Mouse (Mus musculus): ENCODE data around the gene Mta2. TPM values are rescaled to one million over a fixed set of nuclear protein-coding genes. Genes with fewer than 3 reads are reported as not detected.

Mta2 gene
- polyA plus RNA-seq, 1 experiment from 2014 or later, result 130 TPM

- Histone ChIP-seq H3K4me1 (ENCODE audit: control insufficient read depth, insufficient read depth, low read length) (0 out of 2 replicates have a peak, but pooled peaks cover 4% of the 10 kb centered on the region), H3K4me3 (ENCODE audit: low read length) (no peak overlapping the region), H3K27ac (ENCODE audit: low read length) (no peak overlapping the region), H3K9ac (ENCODE audit: low read depth, low read length) (no peak overlapping the region), H3K36me3 (ENCODE audit: control insufficient read depth, insufficient read depth, low read length) (peaks cover 39% of the 10 kb centered on the region), H3K9me3 (ENCODE audit: control insufficient read depth, low read length) (no peaks in the 10 kb centered on the region), H3K4me2 (ENCODE audit: low read depth, low read length) (no peak overlapping the region), H3K27me3 (replicated peaks; ENCODE audit: control insufficient read depth, insufficient read depth, low read length) (no peaks in the 10 kb centered on the region)
- ATAC-seq, result no peak
- WGBS, result 82% methylated on average over 1 of the region's 1 CpGs
Observed at GRCm38 (mm10) chr19:8974638-8975037, 33.0 kb downstream of the Mta2 start.

GRCm38 (mm10) chr19:8975491-8975890 lies 33.8 kb downstream of the Mta2 start:
- H3K36me3 ChIP-seq (ENCODE audit: control insufficient read depth, insufficient read depth, low read length), result peaks cover 33% of the 10 kb centered on the region
- no peaks in the 10 kb centered on the region for H3K9me3 ChIP-seq (ENCODE audit: control insufficient read depth, low read length)
- no peak overlapping the region for H3K4me3 ChIP-seq (ENCODE audit: low read length)
- no peak overlapping the region for H3K9ac ChIP-seq (ENCODE audit: low read depth, low read length)
- 91% methylated on average over 2 of the region's 2 CpGs for WGBS
- no peaks in the 10 kb centered on the region for H3K27me3 ChIP-seq (replicated peaks; ENCODE audit: control insufficient read depth, insufficient read depth, low read length)
- no peak overlapping the region for H3K4me2 ChIP-seq (ENCODE audit: low read depth, low read length)
- H3K4me1 ChIP-seq (ENCODE audit: control insufficient read depth, insufficient read depth, low read length), result 0 out of 2 replicates have a peak, but pooled peaks cover 6% of the 10 kb centered on the region
- no peak for ATAC-seq
- H3K27ac ChIP-seq (ENCODE audit: low read length), result no peak overlapping the region

GRCm38 (mm10) chr19:8976535-8976934 lies 34.9 kb downstream of the Mta2 start:
- WGBS, result 50% methylated on average over 3 of the region's 3 CpGs
- Histone ChIP-seq H3K4me1 (ENCODE audit: control insufficient read depth, insufficient read depth, low read length) (peaks cover 8% of the 10 kb centered on the region), H3K27me3 (replicated peaks; ENCODE audit: control insufficient read depth, insufficient read depth, low read length) (no peaks in the 10 kb centered on the region), H3K9me3 (ENCODE audit: control insufficient read depth, low read length) (no peaks in the 10 kb centered on the region), H3K4me2 (ENCODE audit: low read depth, low read length) (no peak overlapping the region), H3K36me3 (ENCODE audit: control insufficient read depth, insufficient read depth, low read length) (peaks cover 23% of the 10 kb centered on the region), H3K4me3 (ENCODE audit: low read length) (no peak overlapping the region), H3K9ac (ENCODE audit: low read depth, low read length) (no peak overlapping the region), H3K27ac (ENCODE audit: low read length) (no peak overlapping the region)
- ATAC-seq, result peak; percentile 65

GRCm38 (mm10) chr19:8980771-8981170 lies 39.1 kb downstream of the Mta2 start:
- H3K27ac ChIP-seq (ENCODE audit: low read length), result no peak overlapping the region
- peaks cover 11% of the 10 kb centered on the region for H3K36me3 ChIP-seq (ENCODE audit: control insufficient read depth, insufficient read depth, low read length)
- peaks cover 40% of the 10 kb centered on the region for H3K4me1 ChIP-seq (ENCODE audit: control insufficient read depth, insufficient read depth, low read length)
- H3K9ac ChIP-seq (ENCODE audit: low read depth, low read length), result 0 out of 2 replicates have a peak overlapping the region, but pooled peaks have one; percentile 10
- no peak for ATAC-seq
- H3K4me2 ChIP-seq (ENCODE audit: low read depth, low read length), result no peak overlapping the region
- H3K9me3 ChIP-seq (ENCODE audit: control insufficient read depth, low read length), result no peaks in the 10 kb centered on the region
- no peaks in the 10 kb centered on the region for H3K27me3 ChIP-seq (replicated peaks; ENCODE audit: control insufficient read depth, insufficient read depth, low read length)
- H3K4me3 ChIP-seq (ENCODE audit: low read length), result no peak overlapping the region
- WGBS, result 52% methylated on average over 5 of the region's 5 CpGs

- Histone ChIP-seq H3K27ac (ENCODE audit: low read length) (no peak overlapping the region), H3K4me3 (ENCODE audit: low read length) (no peak overlapping the region), H3K36me3 (ENCODE audit: control insufficient read depth, insufficient read depth, low read length) (peaks cover 11% of the 10 kb centered on the region), H3K9ac (ENCODE audit: low read depth, low read length) (no peak overlapping the region), H3K4me2 (ENCODE audit: low read depth, low read length) (no peak overlapping the region), H3K27me3 (replicated peaks; ENCODE audit: control insufficient read depth, insufficient read depth, low read length) (no peaks in the 10 kb centered on the region), H3K9me3 (ENCODE audit: control insufficient read depth, low read length) (no peaks in the 10 kb centered on the region), H3K4me1 (ENCODE audit: control insufficient read depth, insufficient read depth, low read length) (peaks cover 36% of the 10 kb centered on the region)
- no peak for ATAC-seq
- WGBS, result 65% methylated on average over 2 of the region's 2 CpGs
Observed at GRCm38 (mm10) chr19:8981450-8982168, 39.9 kb downstream of the Mta2 start.

DNA sequence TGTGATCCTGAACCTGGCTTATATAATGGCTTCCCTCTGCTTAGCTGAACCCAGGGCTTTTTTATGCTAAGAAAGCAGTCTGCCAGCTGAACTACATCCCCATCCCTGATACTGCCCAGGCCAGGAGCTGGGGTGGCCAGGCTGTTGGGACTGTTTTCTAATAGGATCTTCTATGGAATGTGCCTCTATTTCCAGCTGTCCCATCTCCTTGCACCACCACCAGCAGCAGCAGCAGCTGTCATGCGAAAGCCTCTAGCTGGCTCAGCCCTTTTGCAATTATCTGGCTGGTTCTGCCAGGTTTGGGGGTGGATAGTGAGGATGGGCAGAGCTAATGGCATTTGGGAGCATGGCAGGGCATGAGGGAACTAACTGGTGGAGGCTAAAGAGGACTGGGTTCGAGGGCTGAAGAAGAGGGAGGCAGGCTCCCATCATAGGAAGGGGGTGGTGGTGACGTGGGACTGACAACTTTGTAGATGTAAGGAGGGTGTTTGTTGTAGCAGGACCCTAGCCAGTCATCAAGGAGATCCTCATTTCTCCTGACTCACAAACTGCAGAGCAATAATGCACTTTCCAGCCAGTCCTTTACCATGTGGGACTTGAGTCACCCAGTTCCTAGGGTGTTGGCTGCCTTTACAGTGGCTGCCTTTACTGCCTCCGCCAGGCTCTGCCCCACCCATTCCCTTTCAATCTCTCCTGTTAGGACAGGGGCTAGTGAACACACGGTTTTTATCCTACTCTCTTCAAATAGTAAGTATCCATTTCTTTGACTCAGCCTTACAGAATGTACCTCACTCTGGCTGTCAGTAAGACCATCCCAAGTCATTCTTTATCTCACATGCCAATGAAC lies 40.9 kb downstream of the Mta2 start:
- no peak overlapping the region for H3K4me3 ChIP-seq (ENCODE audit: low read length)
- peak overlapping the region; percentile 24 for H3K4me2 ChIP-seq (ENCODE audit: low read depth, low read length)
- peak overlapping the region; percentile 80 for H3K27ac ChIP-seq (ENCODE audit: low read length)
- H3K9me3 ChIP-seq (ENCODE audit: control insufficient read depth, low read length), result no peaks in the 10 kb centered on the region
- WGBS, result 48% methylated on average over 5 of the region's 5 CpGs
- H3K27me3 ChIP-seq (replicated peaks; ENCODE audit: control insufficient read depth, insufficient read depth, low read length), result no peaks in the 10 kb centered on the region
- H3K4me1 ChIP-seq (ENCODE audit: control insufficient read depth, insufficient read depth, low read length), result peaks cover 36% of the 10 kb centered on the region
- H3K9ac ChIP-seq (ENCODE audit: low read depth, low read length), result 0 out of 2 replicates have a peak overlapping the region, but pooled peaks have one; percentile 27
- peaks cover 11% of the 10 kb centered on the region for H3K36me3 ChIP-seq (ENCODE audit: control insufficient read depth, insufficient read depth, low read length)
- ATAC-seq, result peak; percentile 82

GRCm38 (mm10) chr19:8983150-8983650 lies 41.5 kb downstream of the Mta2 start:
- Histone ChIP-seq H3K9me3 (ENCODE audit: control insufficient read depth, low read length) (no peaks in the 10 kb centered on the region), H3K4me2 (ENCODE audit: low read depth, low read length) (peak overlapping the region; percentile 14; the same call in 1 of the 2 replicates), H3K9ac (ENCODE audit: low read depth, low read length) (peak overlapping the region; percentile 3; the same call in 1 of the 2 replicates), H3K4me3 (ENCODE audit: low read length) (no peak overlapping the region), H3K36me3 (ENCODE audit: control insufficient read depth, insufficient read depth, low read length) (peaks cover 11% of the 10 kb centered on the region), H3K27ac (ENCODE audit: low read length) (peak overlapping the region; percentile 80), H3K27me3 (replicated peaks; ENCODE audit: control insufficient read depth, insufficient read depth, low read length) (no peaks in the 10 kb centered on the region), H3K4me1 (ENCODE audit: control insufficient read depth, insufficient read depth, low read length) (peaks cover 41% of the 10 kb centered on the region)
- WGBS, result 23% methylated on average over 4 of the region's 4 CpGs
- peak; percentile 90 for ATAC-seq

GRCm38 (mm10) chr19:8984255-8984868 lies 42.7 kb downstream of the Mta2 start:
- no peaks in the 10 kb centered on the region for H3K9me3 ChIP-seq (ENCODE audit: control insufficient read depth, low read length)
- WGBS, result 11% methylated on average over 7 of the region's 7 CpGs
- H3K4me2 ChIP-seq (ENCODE audit: low read depth, low read length), result no peak overlapping the region
- H3K27ac ChIP-seq (ENCODE audit: low read length), result peak overlapping the region; percentile 80
- no peaks in the 10 kb centered on the region for H3K27me3 ChIP-seq (replicated peaks; ENCODE audit: control insufficient read depth, insufficient read depth, low read length)
- H3K36me3 ChIP-seq (ENCODE audit: control insufficient read depth, insufficient read depth, low read length), result 0 out of 2 replicates have a peak, but pooled peaks cover 1% of the 10 kb centered on the region
- H3K9ac ChIP-seq (ENCODE audit: low read depth, low read length), result no peak overlapping the region
- ATAC-seq, result no peak
- H3K4me1 ChIP-seq (ENCODE audit: control insufficient read depth, insufficient read depth, low read length), result peaks cover 48% of the 10 kb centered on the region
- H3K4me3 ChIP-seq (ENCODE audit: low read length), result no peak overlapping the region

DNA sequence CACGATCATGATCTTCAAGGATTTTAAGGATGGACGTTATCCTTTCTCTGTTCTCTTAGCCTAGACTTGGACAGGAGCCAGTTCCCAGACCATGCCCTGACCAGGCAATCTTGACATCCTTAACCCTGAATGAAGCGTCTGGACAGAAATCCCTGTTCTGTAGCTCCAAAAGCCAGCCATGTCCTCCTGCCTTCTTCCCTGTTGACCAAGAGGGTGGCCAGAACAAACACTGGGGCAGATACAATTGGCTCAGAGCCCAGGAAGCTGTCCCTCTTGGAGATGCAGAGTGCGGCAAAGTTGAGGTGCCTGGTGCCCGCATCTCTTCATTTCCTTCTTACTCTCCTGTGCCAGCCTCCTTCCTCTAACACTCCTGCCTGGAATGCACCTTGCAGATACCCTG lies 44.2 kb downstream of the Mta2 start:
- no peaks in the 10 kb centered on the region for H3K9me3 ChIP-seq (ENCODE audit: control insufficient read depth, low read length)
- H3K4me2 ChIP-seq (ENCODE audit: low read depth, low read length), result no peak overlapping the region
- 58% methylated on average over 5 of the region's 5 CpGs for WGBS
- no peak for ATAC-seq
- no peaks in the 10 kb centered on the region for H3K27me3 ChIP-seq (replicated peaks; ENCODE audit: control insufficient read depth, insufficient read depth, low read length)
- H3K4me1 ChIP-seq (ENCODE audit: control insufficient read depth, insufficient read depth, low read length), result peaks cover 48% of the 10 kb centered on the region
- H3K27ac ChIP-seq (ENCODE audit: low read length), result no peak overlapping the region
- no peak overlapping the region for H3K9ac ChIP-seq (ENCODE audit: low read depth, low read length)
- no peak overlapping the region for H3K4me3 ChIP-seq (ENCODE audit: low read length)
- no peaks in the 10 kb centered on the region for H3K36me3 ChIP-seq (ENCODE audit: control insufficient read depth, insufficient read depth, low read length)

Data from intestine, embryonic 16.5 days (tissue).